Mouse (Mus musculus) heart, embryonic 16.5 days (tissue): ENCODE results near the gene Endog. TPM values are rescaled to one million over a fixed set of nuclear protein-coding genes. Genes with fewer than 3 reads are reported as not detected.

ENCODE experiments used
- ATAC-seq: fragments of 200-750 bp; cut with Nextera tagmentation; replicated peaks from 2 replicates; pipeline ENCODE4 v1.8.0; 2017; ENCODE audit warnings: moderate number of reproducible peaks; ENCODE audit not compliant: insufficient read depth, low FRiP score; ENCODE audit errors: extremely low read depth
- H3K27ac ChIP-seq: fragments of 300-500 bp; sonication (generic); 2 replicates; pipeline ENCODE4 v1.5.1; 2014; ENCODE audit warnings: mild to moderate bottlenecking, low read length, control low read depth, moderate library complexity
- H3K27me3 ChIP-seq: fragments of 300-500 bp; sonication (generic); 2 replicates; pipeline ENCODE4 v1.6.1; 2014; ENCODE audit warnings: low read length, mixed read lengths; ENCODE audit not compliant: control insufficient read depth, insufficient read depth
- H3K36me3 ChIP-seq: fragments of 300-500 bp; sonication (generic); 2 replicates; pipeline ENCODE4 v1.6.1; 2014; ENCODE audit not compliant: control insufficient read depth, insufficient read depth
- H3K4me1 ChIP-seq: fragments of 300-500 bp; sonication (generic); 2 replicates; pipeline ENCODE4 v1.6.1; 2014; ENCODE audit warnings: low read length, mixed read lengths; ENCODE audit not compliant: control insufficient read depth, insufficient read depth
- H3K4me2 ChIP-seq: fragments of 300-500 bp; sonication (generic); 2 replicates; pipeline ENCODE4 v1.6.1; 2014; ENCODE audit warnings: low read depth, mild to moderate bottlenecking, control low read depth, low read length
- H3K4me3 ChIP-seq: fragments of 300-500 bp; sonication (generic); 2 replicates; pipeline ENCODE4 v1.5.1; 2014; ENCODE audit warnings: mild to moderate bottlenecking, control low read depth, low read length
- H3K9ac ChIP-seq: fragments of 300-500 bp; sonication (generic); 2 replicates; pipeline ENCODE4 v1.6.1; 2014; ENCODE audit warnings: low read length, control low read depth
- H3K9me3 ChIP-seq: fragments of 300-500 bp; sonication (generic); replicated peaks from 2 replicates; pipeline ENCODE4 v1.6.1; 2016; ENCODE audit warnings: low read length; ENCODE audit not compliant: control insufficient read depth
- WGBS: fragments of 180-500 bp; shearing (Covaris S2); extraction: QIAGEN DNeasy Blood & Tissue Kit; methylation state at CpG from one replicate; pipeline ENCODE4 v1.1.7; 2014; 5-methylcytosine and 5-hydroxymethylcytosine counted together
- polyA plus RNA-seq: library from polyadenylated mRNA; unstranded; fragments of >200 nt; fragmentation: Nextera tagmentation; extraction: Ambion mirVana; gene quantifications from 2 replicates; pipeline ENCODE4 v1.2.1, GENCODE M21; 2015

Endog gene
- polyA plus RNA-seq, 1 experiment from 2014 or later, result 40.0 TPM

GRCm38 (mm10) chr2:30212169-30212545 lies 40.9 kb downstream of the Endog start:
- WGBS, result 70% methylated on average over 4 of the region's 4 CpGs
- no peak overlapping the region for H3K27ac ChIP-seq

GRCm38 (mm10) chr2:30212951-30213350 lies 41.7 kb downstream of the Endog start:
- Histone ChIP-seq H3K9me3 (no peaks in the 10 kb centered on the region), H3K4me1 (no peaks in the 10 kb centered on the region), H3K4me2 (no peak overlapping the region), H3K27me3 (no peaks in the 10 kb centered on the region), H3K36me3 (no peaks in the 10 kb centered on the region), H3K4me3 (no peak overlapping the region), H3K9ac (no peak overlapping the region), H3K27ac (no peak overlapping the region)
- ATAC-seq, result no peak
- WGBS, result 57% methylated on average over 1 of the region's 1 CpGs

More at GRCm38 (mm10) chr2:30212169-30212545, 40.9 kb downstream of the Endog start:
- Histone ChIP-seq H3K9me3 (no peaks in the 10 kb centered on the region), H3K4me2 (no peak overlapping the region), H3K4me3 (no peak overlapping the region), H3K27me3 (no peaks in the 10 kb centered on the region), H3K4me1 (no peaks in the 10 kb centered on the region), H3K9ac (no peak overlapping the region), H3K36me3 (no peaks in the 10 kb centered on the region)
- no peak for ATAC-seq

DNA sequence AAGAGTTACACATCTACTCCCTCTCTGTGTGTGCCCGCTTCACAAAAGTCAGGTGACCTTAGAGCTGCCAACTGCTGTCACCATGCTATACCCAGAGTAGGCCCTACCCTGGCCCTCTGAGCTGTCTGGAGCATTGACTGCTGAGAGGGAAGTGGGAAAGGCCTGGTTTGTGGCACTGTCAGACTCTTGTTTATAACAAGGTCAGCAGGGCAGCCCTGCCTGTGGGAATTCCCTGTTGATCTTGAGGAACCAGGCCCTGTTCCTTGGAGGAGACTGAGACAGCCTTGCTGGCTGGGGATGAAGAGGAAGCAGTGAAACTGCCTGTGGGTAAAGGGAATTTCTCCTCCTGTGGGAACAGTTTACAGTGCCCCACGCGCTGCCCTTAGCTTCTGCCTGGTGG lies 43.5 kb downstream of the Endog start:
- Histone ChIP-seq H3K27ac (no peak overlapping the region), H3K36me3 (no peaks in the 10 kb centered on the region), H3K27me3 (no peaks in the 10 kb centered on the region), H3K4me2 (no peak overlapping the region), H3K4me1 (no peaks in the 10 kb centered on the region), H3K4me3 (no peak overlapping the region), H3K9me3 (no peaks in the 10 kb centered on the region), H3K9ac (no peak overlapping the region)
- no peak for ATAC-seq
- WGBS, result 87% methylated on average over 3 of the region's 3 CpGs

GRCm38 (mm10) chr2:30215493-30215892 lies 44.2 kb downstream of the Endog start:
- Histone ChIP-seq H3K36me3 (no peaks in the 10 kb centered on the region), H3K27me3 (no peaks in the 10 kb centered on the region), H3K9ac (no peak overlapping the region), H3K9me3 (no peaks in the 10 kb centered on the region), H3K4me3 (no peak overlapping the region), H3K4me2 (no peak overlapping the region), H3K27ac (no peak overlapping the region), H3K4me1 (no peaks in the 10 kb centered on the region)
- WGBS, result 66% methylated on average over 6 of the region's 6 CpGs
- no peak for ATAC-seq

- whole genome bisulfite sequencing, result 86% methylated on average over 5 of the region's 5 CpGs
- Histone ChIP-seq H3K4me3 (no peak overlapping the region), H3K4me1 (no peaks in the 10 kb centered on the region), H3K27ac (no peak overlapping the region), H3K27me3 (no peaks in the 10 kb centered on the region), H3K36me3 (no peaks in the 10 kb centered on the region), H3K4me2 (no peak overlapping the region), H3K9me3 (no peaks in the 10 kb centered on the region), H3K9ac (no peak overlapping the region)
- no peak for ATAC-seq
Observed at GRCm38 (mm10) chr2:30216293-30216692, 45.0 kb downstream of the Endog start.

Other genes starting within 250 kb of the Endog start
- gene Gle1, start 236.1 kb upstream of the Endog start, polyA plus RNA-seq, result 40.0 and 40.3 TPM in 2 replicates
- 93.0 and 113 TPM in 2 replicates for gene Sptan1, start 205.9 kb upstream of the Endog start, polyA plus RNA-seq
- 24.1 and 25.6 TPM in 2 replicates for gene Wdr34, start 122.6 kb upstream of the Endog start, polyA plus RNA-seq
- gene Set, start 114.1 kb upstream of the Endog start, polyA plus RNA-seq, result 198 and 217 TPM in 2 replicates
- gene Pkn3, start 93.8 kb upstream of the Endog start, polyA plus RNA-seq, result 9.4 and 11.7 TPM in 2 replicates
- 29.4 and 30.8 TPM in 2 replicates for gene Zdhhc12, start 77.8 kb upstream of the Endog start, polyA plus RNA-seq
- 5.7 TPM in 2 replicates for gene Zer1, start 46.9 kb upstream of the Endog start, polyA plus RNA-seq
- 5.4 and 7.1 TPM in 2 replicates for gene Tbc1d13, start 37.7 kb upstream of the Endog start, polyA plus RNA-seq
- gene Spout1, start 7.0 kb downstream of the Endog start, polyA plus RNA-seq, result 31.5 and 34.3 TPM in 2 replicates
- 26.9 and 28.1 TPM in 2 replicates for gene Kyat1, start 34.4 kb downstream of the Endog start, polyA plus RNA-seq
- gene Lrrc8a, start 66.2 kb downstream of the Endog start, polyA plus RNA-seq, result 39.4 and 42.6 TPM in 2 replicates
- gene Gm28035, start 69.1 kb downstream of the Endog start, polyA plus RNA-seq, result 0.22 and 0.40 TPM in 2 replicates
- gene Phyhd1, start 94.7 kb downstream of the Endog start, polyA plus RNA-seq, result 9.4 and 13.1 TPM in 2 replicates
- not detected in 2 replicates for gene Gm28038, start 109.5 kb downstream of the Endog start, polyA plus RNA-seq
- 31.8 and 33.0 TPM in 2 replicates for gene Dolk, start 114.8 kb downstream of the Endog start, polyA plus RNA-seq
- 21.2 and 23.6 TPM in 2 replicates for gene Nup188, start 114.9 kb downstream of the Endog start, polyA plus RNA-seq
- 135 and 136 TPM in 2 replicates for gene Sh3glb2, start 187.8 kb downstream of the Endog start, polyA plus RNA-seq
- 38.7 and 43.5 TPM in 2 replicates for gene Miga2, start 192.7 kb downstream of the Endog start, polyA plus RNA-seq
- 26.0 and 29.3 TPM in 2 replicates for gene Dolpp1, start 220.8 kb downstream of the Endog start, polyA plus RNA-seq
- 164 and 169 TPM in 2 replicates for gene Crat, start 244.3 kb downstream of the Endog start, polyA plus RNA-seq
- 125 and 126 TPM in 2 replicates for gene Ptpa, start 244.5 kb downstream of the Endog start, polyA plus RNA-seq